Mouse (Mus musculus) inflammation-experienced regulatory T-cells (primary cell): Measurements from ENCODE around the gene Gm13697. TPM values are rescaled to one million over a fixed set of nuclear protein-coding genes. Genes with fewer than 3 reads are reported as not detected.

Experiments
- polyA plus RNA-seq, 2 experiments: library from polyadenylated mRNA; unstranded; fragments of 100-300 nt; shearing (Covaris generic); gene quantifications; one replicate each; pipeline ENCODE4 v1.2.1; 2017

Gene Gm13697
- not detected for polyA plus RNA-seq

DNA sequence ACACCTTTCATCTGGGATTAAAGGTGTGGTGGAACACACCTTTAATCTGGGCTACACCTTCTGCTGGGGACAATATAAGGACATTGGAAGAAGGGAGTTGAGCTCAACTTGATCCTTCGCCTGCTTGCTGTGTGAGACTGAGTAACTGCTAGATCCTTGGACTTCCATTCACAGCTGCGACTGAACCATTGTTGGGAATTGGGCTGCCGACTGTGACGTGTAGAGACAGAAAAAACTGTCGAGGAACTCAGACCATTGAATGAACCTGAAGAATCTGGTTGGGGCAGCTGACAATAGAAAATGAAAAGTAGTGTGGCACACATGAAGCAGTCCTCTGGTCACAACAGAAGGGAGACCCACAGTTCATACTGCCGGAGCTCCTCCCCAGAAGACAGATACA, at the start of gene Gm13697:
Gm13697 (plus strand) TSS at position 301 of the 400 bp plus-strand sequence.

DNA sequence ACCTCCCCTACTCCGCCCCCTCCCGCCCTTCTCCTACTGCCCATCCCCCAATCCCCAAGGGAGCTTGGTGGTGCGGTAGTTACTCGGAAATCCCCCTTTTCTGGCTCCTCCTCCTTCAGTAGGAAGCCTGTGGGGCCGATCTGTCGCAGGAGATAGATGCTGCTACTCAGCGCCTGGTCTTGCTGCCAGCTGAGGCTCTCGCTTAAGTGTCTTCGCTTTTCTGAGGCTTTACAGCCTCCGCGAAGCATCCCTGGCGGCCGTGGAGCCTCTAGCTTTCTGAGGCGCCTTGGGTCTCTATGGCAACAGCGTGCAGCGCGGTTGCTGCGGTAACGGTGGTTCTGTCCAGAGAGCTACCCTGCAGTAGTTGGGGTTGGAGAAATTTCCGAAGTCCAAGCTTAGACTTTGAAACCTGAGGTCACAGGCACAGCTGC, 43.6 kb upstream of the Gm13697 start, which contains the start of gene Zswim2:
Zswim2 (minus strand) TSS at position 298 of the 431 bp plus-strand sequence.

DNA sequence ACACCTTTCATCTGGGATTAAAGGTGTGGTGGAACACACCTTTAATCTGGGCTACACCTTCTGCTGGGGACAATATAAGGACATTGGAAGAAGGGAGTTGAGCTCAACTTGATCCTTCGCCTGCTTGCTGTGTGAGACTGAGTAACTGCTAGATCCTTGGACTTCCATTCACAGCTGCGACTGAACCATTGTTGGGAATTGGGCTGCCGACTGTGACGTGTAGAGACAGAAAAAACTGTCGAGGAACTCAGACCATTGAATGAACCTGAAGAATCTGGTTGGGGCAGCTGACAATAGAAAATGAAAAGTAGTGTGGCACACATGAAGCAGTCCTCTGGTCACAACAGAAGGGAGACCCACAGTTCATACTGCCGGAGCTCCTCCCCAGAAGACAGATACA, 29.1 kb upstream of the Gm13697 start, which contains the start of gene Gm13698:
Gm13698 (plus strand) TSS at position 301 of the 400 bp plus-strand sequence.

DNA sequence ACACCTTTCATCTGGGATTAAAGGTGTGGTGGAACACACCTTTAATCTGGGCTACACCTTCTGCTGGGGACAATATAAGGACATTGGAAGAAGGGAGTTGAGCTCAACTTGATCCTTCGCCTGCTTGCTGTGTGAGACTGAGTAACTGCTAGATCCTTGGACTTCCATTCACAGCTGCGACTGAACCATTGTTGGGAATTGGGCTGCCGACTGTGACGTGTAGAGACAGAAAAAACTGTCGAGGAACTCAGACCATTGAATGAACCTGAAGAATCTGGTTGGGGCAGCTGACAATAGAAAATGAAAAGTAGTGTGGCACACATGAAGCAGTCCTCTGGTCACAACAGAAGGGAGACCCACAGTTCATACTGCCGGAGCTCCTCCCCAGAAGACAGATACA, 23.3 kb upstream of the Gm13697 start, which contains the start of gene Gm13693:
Gm13693 (plus strand) TSS at position 301 of the 400 bp plus-strand sequence.

DNA sequence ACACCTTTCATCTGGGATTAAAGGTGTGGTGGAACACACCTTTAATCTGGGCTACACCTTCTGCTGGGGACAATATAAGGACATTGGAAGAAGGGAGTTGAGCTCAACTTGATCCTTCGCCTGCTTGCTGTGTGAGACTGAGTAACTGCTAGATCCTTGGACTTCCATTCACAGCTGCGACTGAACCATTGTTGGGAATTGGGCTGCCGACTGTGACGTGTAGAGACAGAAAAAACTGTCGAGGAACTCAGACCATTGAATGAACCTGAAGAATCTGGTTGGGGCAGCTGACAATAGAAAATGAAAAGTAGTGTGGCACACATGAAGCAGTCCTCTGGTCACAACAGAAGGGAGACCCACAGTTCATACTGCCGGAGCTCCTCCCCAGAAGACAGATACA, 17.5 kb upstream of the Gm13697 start, which contains the start of gene Gm13695:
Gm13695 (plus strand) TSS at position 301 of the 400 bp plus-strand sequence.

DNA sequence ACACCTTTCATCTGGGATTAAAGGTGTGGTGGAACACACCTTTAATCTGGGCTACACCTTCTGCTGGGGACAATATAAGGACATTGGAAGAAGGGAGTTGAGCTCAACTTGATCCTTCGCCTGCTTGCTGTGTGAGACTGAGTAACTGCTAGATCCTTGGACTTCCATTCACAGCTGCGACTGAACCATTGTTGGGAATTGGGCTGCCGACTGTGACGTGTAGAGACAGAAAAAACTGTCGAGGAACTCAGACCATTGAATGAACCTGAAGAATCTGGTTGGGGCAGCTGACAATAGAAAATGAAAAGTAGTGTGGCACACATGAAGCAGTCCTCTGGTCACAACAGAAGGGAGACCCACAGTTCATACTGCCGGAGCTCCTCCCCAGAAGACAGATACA, 11.7 kb upstream of the Gm13697 start, which contains the start of gene Gm13696:
Gm13696 (plus strand) TSS at position 301 of the 400 bp plus-strand sequence.

DNA sequence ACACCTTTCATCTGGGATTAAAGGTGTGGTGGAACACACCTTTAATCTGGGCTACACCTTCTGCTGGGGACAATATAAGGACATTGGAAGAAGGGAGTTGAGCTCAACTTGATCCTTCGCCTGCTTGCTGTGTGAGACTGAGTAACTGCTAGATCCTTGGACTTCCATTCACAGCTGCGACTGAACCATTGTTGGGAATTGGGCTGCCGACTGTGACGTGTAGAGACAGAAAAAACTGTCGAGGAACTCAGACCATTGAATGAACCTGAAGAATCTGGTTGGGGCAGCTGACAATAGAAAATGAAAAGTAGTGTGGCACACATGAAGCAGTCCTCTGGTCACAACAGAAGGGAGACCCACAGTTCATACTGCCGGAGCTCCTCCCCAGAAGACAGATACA, 5.9 kb upstream of the Gm13697 start, which contains the start of gene Gm13694:
Gm13694 (plus strand) TSS at position 301 of the 400 bp plus-strand sequence.

DNA sequence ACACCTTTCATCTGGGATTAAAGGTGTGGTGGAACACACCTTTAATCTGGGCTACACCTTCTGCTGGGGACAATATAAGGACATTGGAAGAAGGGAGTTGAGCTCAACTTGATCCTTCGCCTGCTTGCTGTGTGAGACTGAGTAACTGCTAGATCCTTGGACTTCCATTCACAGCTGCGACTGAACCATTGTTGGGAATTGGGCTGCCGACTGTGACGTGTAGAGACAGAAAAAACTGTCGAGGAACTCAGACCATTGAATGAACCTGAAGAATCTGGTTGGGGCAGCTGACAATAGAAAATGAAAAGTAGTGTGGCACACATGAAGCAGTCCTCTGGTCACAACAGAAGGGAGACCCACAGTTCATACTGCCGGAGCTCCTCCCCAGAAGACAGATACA, 5.7 kb downstream of the Gm13697 start, which contains the start of gene Gm13691:
Gm13691 (plus strand) TSS at position 301 of the 400 bp plus-strand sequence.

Other genes starting within 250 kb of the Gm13697 start
- 1 to 10 TPM in 1 of 2 experiments, under 1 TPM in 1; 0.76 to 2.0 TPM for gene Fam171b, start 172.1 kb upstream of the Gm13697 start, polyA plus RNA-seq
- gene Zswim2, start 43.5 kb upstream of the Gm13697 start, polyA plus RNA-seq = not detected
- gene Gm13698, start 29.1 kb upstream of the Gm13697 start, polyA plus RNA-seq = not detected
- not detected for gene Gm13693, start 23.2 kb upstream of the Gm13697 start, polyA plus RNA-seq
- gene Gm13695, start 17.4 kb upstream of the Gm13697 start, polyA plus RNA-seq = not detected
- gene Gm13696, start 11.6 kb upstream of the Gm13697 start, polyA plus RNA-seq = not detected
- not detected for gene Gm13694, start 5.8 kb upstream of the Gm13697 start, polyA plus RNA-seq
- not detected for gene Gm13691, start 5.8 kb downstream of the Gm13697 start, polyA plus RNA-seq